Mouse (Mus musculus) thymus, adult 2 months (tissue): ENCODE measurements around the gene Abhd6. TPM values are rescaled to one million over a fixed set of nuclear protein-coding genes. Genes with fewer than 3 reads are reported as not detected.

Experiments used
- DNase-seq: peaks from one replicate; pipeline ENCODE4 v3.0.0; 2021
- H3K27ac ChIP-seq: fragments of 200-500 bp; 2 replicates; pipeline ENCODE4 v1.5.1; 2012; ENCODE audit warnings: low read length, control low read depth; ENCODE audit not compliant: control insufficient read depth, insufficient read depth
- H3K27me3 ChIP-seq: fragments of 200-500 bp; 2 replicates; pipeline ENCODE4 v1.6.1; 2012; ENCODE audit warnings: mild to moderate bottlenecking, low read length, moderate library complexity, mixed read lengths; ENCODE audit not compliant: control insufficient read depth, insufficient read depth
- H3K36me3 ChIP-seq: fragments of 200-500 bp; 2 replicates; pipeline ENCODE4 v1.6.1; 2012; ENCODE audit warnings: mild to moderate bottlenecking, low read length, moderate library complexity; ENCODE audit not compliant: control insufficient read depth, insufficient read depth
- H3K4me1 ChIP-seq: fragments of 200-500 bp; replicated peaks from 2 replicates; pipeline ENCODE4 v1.6.1; 2012; ENCODE audit warnings: low read length; ENCODE audit not compliant: control insufficient read depth, insufficient read depth
- H3K4me3 ChIP-seq: fragments of 200-500 bp; 2 replicates; pipeline ENCODE4 v1.5.1; 2012; ENCODE audit warnings: mild to moderate bottlenecking, low read length, control low read depth, moderate library complexity; ENCODE audit not compliant: control insufficient read depth, insufficient read depth
- CTCF ChIP-seq: fragments of 200-500 bp; IDR thresholded peaks from 2 replicates; pipeline ENCODE4 v1.5.1; 2012; ENCODE audit warnings: mild to moderate bottlenecking, control low read depth, low read length, moderate library complexity, borderline replicate concordance; ENCODE audit not compliant: control insufficient read depth, poor library complexity, insufficient read depth; ENCODE audit errors: extremely low read depth
- POLR2A ChIP-seq: fragments of 200-500 bp; IDR thresholded peaks from 2 replicates; pipeline ENCODE4 v1.6.1; 2012; ENCODE audit warnings: mild to moderate bottlenecking, low read length, control low read depth, moderate library complexity; ENCODE audit not compliant: control insufficient read depth, poor library complexity, insufficient read depth; ENCODE audit errors: extremely low read depth
- WGBS: fragments of 180-500 bp; shearing (Covaris S2); methylation state at CpG from one replicate; pipeline ENCODE4 v1.1.7; 2018; 5-methylcytosine and 5-hydroxymethylcytosine counted together
- polyA plus RNA-seq: library from polyadenylated mRNA; depleted of rRNA; stranded (reverse); fragments of >200 nt; gene quantifications from 2 replicates; pipeline ENCODE4 v1.2.3, GENCODE M21; 2012

Gene Abhd6
- polyA plus RNA-seq, 1 experiment, result 18.1 TPM

- no peak for TF ChIP-seq POLR2A
- TF ChIP-seq CTCF, result no peak
- DNase-seq, result no peak
Measured at GRCm38 (mm10) chr14:7962626-7963025, 40.1 kb upstream of the Abhd6 start.

DNA sequence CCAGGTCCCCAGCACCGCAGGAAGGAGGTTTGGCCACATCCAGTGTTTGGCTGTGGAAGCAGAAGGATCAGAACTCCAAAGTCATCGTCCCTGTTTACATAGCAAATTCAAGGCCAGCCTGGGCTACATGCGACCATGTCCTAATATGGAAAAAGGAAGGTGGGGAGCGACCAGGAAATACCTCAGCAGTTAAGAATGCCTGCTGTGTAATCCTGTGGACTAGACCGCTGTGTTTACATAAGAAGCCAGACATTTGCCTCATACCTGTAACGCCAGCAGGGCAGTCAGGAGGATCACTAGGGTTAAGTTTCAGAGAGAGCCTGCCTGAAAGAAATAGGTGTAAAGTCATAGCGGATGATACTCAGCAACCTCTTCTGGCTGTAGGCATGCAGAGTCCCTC lies 39.5 kb upstream of the Abhd6 start:
- no peaks in the 10 kb centered on the region for H3K36me3 ChIP-seq
- H3K27ac ChIP-seq, result no peak overlapping the region
- 76% methylated on average over 7 of the region's 7 CpGs for WGBS
- DNase-seq, result no peak
- H3K27me3 ChIP-seq, result no peaks in the 10 kb centered on the region
- no peak for TF ChIP-seq CTCF
- no peak for TF ChIP-seq POLR2A
- H3K4me1 ChIP-seq, result no peaks in the 10 kb centered on the region
- H3K4me3 ChIP-seq, result no peak overlapping the region

More at GRCm38 (mm10) chr14:7962626-7963025, 40.1 kb upstream of the Abhd6 start:
- Histone ChIP-seq H3K4me3 (no peak overlapping the region), H3K27me3 (no peaks in the 10 kb centered on the region), H3K27ac (no peak overlapping the region), H3K4me1 (no peaks in the 10 kb centered on the region), H3K36me3 (no peaks in the 10 kb centered on the region)
- WGBS, result 81% methylated on average over 2 of the region's 2 CpGs

DNA sequence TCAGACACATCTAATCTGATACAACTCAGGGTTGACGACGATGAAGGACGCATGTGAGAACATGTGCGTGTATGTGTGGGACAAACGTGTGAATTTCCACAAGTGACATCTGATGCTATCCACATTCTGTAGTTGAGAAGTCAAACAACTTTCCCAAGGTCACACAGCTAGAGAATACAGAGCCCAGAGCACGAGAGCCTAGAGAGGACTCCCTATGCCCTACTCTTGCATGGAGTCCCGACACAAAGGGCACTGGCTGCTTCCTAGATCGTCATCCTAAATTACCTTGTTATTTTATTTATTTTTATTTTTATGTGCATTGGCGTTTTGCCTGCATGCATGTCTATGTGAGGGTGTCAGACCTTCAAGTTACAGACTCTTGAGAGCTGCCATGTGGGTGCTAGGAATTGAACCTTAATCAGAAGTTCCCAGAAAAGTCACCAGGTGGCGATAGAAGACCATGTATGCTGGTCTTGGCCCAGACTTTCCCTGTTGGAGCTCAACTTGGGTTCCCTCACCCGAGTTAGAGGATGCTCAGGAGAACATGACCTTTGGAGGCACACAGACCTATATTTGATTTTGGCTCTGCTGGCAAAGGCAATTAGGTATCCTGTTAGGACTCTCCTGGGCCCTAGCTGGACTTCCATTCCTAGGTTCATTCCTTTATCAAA lies 38.3 kb upstream of the Abhd6 start:
- Histone ChIP-seq H3K36me3 (no peaks in the 10 kb centered on the region), H3K4me1 (no peaks in the 10 kb centered on the region), H3K27ac (no peak overlapping the region), H3K27me3 (no peaks in the 10 kb centered on the region), H3K4me3 (no peak overlapping the region)
- peak; percentile 70 for DNase-seq
- 57% methylated on average over 11 of the region's 11 CpGs for WGBS
- TF ChIP-seq POLR2A, result no peak
- no peak for TF ChIP-seq CTCF

DNA sequence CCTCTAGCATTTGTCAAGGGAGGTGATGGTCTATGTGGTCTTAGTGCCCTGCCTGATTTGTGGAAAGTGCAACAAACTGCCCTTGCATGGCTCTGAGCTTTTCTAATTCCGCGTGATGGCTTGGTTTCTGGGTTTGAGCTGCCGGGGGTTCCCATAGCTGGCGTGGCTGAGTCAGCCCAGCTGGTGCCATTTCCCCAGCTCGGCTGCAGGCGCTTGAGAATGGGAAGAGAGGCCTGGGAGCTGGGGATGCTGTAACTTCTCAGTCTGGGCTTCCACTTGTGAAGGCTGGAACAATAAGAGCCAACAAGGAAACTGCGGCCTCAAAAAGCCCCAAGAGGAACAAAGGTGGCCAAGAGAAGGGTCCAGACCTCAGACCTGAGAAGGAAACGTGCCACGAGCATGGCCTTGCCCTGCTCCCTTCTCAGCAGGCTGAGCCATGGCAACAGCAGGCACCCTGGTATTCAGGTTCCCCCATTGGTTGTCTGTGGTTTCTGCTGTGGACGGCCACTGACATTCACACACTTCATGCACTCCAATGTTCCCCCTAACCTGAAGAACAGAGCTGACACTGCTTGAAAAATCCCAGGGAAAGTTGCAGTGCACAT lies 30.7 kb upstream of the Abhd6 start:
- TF ChIP-seq CTCF (no peak), POLR2A (no peak)
- H3K4me1 ChIP-seq, result no peaks in the 10 kb centered on the region
- no peaks in the 10 kb centered on the region for H3K36me3 ChIP-seq
- DNase-seq, result no peak
- no peaks in the 10 kb centered on the region for H3K27me3 ChIP-seq
- no peak overlapping the region for H3K4me3 ChIP-seq
- no peak overlapping the region for H3K27ac ChIP-seq
- 36% methylated on average over 10 of the region's 10 CpGs for WGBS

DNA sequence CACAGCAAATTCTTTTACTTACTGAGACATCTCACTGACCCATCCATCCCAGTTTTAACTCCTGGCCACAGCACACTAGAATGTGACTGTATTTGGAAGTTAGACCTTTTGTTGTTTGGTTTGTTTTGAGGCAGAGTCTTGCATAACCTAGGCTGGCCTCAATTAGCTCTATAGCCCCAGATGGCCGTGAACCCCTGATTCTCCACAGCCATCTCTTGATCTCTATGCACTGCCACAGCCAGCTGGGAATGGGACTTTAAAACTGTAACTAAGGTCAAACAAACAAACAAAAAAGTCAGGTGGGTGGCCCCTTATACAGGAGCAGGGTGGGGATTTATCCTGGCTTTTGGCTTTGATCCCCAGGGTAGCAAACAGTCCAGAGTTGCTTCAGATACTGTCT lies 28.1 kb upstream of the Abhd6 start:
- no peaks in the 10 kb centered on the region for H3K4me1 ChIP-seq
- H3K27me3 ChIP-seq, result no peaks in the 10 kb centered on the region
- H3K4me3 ChIP-seq, result no peak overlapping the region
- no peak overlapping the region for H3K27ac ChIP-seq
- no peak for TF ChIP-seq CTCF
- TF ChIP-seq POLR2A, result no peak
- H3K36me3 ChIP-seq, result no peaks in the 10 kb centered on the region
- no peak for DNase-seq
- 97% methylated on average over 1 of the region's 1 CpGs for WGBS

GRCm38 (mm10) chr14:7975177-7975576 lies 27.5 kb upstream of the Abhd6 start:
- Histone ChIP-seq H3K27ac (no peak overlapping the region), H3K36me3 (no peaks in the 10 kb centered on the region), H3K4me1 (no peaks in the 10 kb centered on the region), H3K27me3 (no peaks in the 10 kb centered on the region), H3K4me3 (no peak overlapping the region)
- WGBS, result 96% methylated on average over 6 of the region's 6 CpGs
- no peak for DNase-seq
- no peak for TF ChIP-seq POLR2A
- no peak for TF ChIP-seq CTCF
